ENCODE assay signal across 8 mouse cellular contexts in genomic region chr5:114639645-114639957, GRCm38 (mm10). TPM values are rescaled to one million over a fixed set of nuclear protein-coding genes. Genes with fewer than 3 reads are reported as not detected.
DNase-seq lines count a peak whose midpoint lies in the region; ATAC-seq lines count a peak whose summit lies in the region.

No protein-coding gene starts in this region.

- WGBS in heart, embryonic 15.5 days: 20% methylated on average over 7 of the region's 7 CpGs
- WGBS in embryonic facial prominence, embryonic 12.5 days: 16% methylated on average over 7 of the region's 7 CpGs
- WGBS in hindbrain, embryonic 14.5 days: 35% methylated on average over 7 of the region's 7 CpGs
- WGBS in midbrain, embryonic 14.5 days: 24% methylated on average over 7 of the region's 7 CpGs

- no peaks in the 10 kb centered on the region for H3K9me3 ChIP-seq in heart, embryonic 15.5 days (replicated peaks)
- no peaks in the 10 kb centered on the region for H3K9me3 ChIP-seq in embryonic facial prominence, embryonic 12.5 days
- no peaks in the 10 kb centered on the region for H3K9me3 ChIP-seq in hindbrain, embryonic 14.5 days (ENCODE audit: control insufficient read depth, low read length)
- no peaks in the 10 kb centered on the region for H3K9me3 ChIP-seq in midbrain, embryonic 14.5 days (ENCODE audit: control insufficient read depth, low read length)

- no peaks in the 10 kb centered on the region for H3K36me3 ChIP-seq in heart, embryonic 15.5 days
- H3K36me3 ChIP-seq in embryonic facial prominence, embryonic 12.5 days: no peaks in the 10 kb centered on the region
- no peaks in the 10 kb centered on the region for H3K36me3 ChIP-seq in hindbrain, embryonic 14.5 days (replicated peaks; ENCODE audit: control insufficient read depth, insufficient read depth)
- no peaks in the 10 kb centered on the region for H3K36me3 ChIP-seq in midbrain, embryonic 14.5 days (ENCODE audit: control insufficient read depth, insufficient read depth, low read length)

- no peak overlapping the region for H3K9ac ChIP-seq in heart, embryonic 15.5 days
- H3K9ac ChIP-seq in embryonic facial prominence, embryonic 12.5 days: no peak overlapping the region
- no peak overlapping the region for H3K9ac ChIP-seq in hindbrain, embryonic 14.5 days
- no peak overlapping the region; the same call in 1 of the 2 replicates for H3K9ac ChIP-seq in midbrain, embryonic 14.5 days (replicated peaks; ENCODE audit: low read length)

- peaks cover 58% of the 10 kb centered on the region for H3K27me3 ChIP-seq in heart, embryonic 15.5 days
- peaks cover 18% of the 10 kb centered on the region for H3K27me3 ChIP-seq in embryonic facial prominence, embryonic 12.5 days
- no peaks in the 10 kb centered on the region for H3K27me3 ChIP-seq in hindbrain, embryonic 14.5 days (ENCODE audit: control insufficient read depth, insufficient read depth, low read length)
- 0 out of 2 replicates have a peak, but pooled peaks cover 5% of the 10 kb centered on the region for H3K27me3 ChIP-seq in midbrain, embryonic 14.5 days (ENCODE audit: control insufficient read depth, insufficient read depth, low read length)

- no peak for ATAC-seq in heart, embryonic 15.5 days (replicated peaks; ENCODE audit: insufficient number of reproducible peaks, insufficient read depth, low FRiP score, low read depth)
- no peak for ATAC-seq in embryonic facial prominence, embryonic 12.5 days (ENCODE audit: insufficient number of reproducible peaks, insufficient read depth, low FRiP score, low TSS enrichment)
- 0 out of 2 replicates have a peak, but pooled peaks have one; percentile 21 for ATAC-seq in hindbrain, embryonic 14.5 days (ENCODE audit: low FRiP score)
- ATAC-seq in midbrain, embryonic 14.5 days (ENCODE audit: low FRiP score, low TSS enrichment): peak; percentile 27; the same call in 1 of the 2 replicates

- no peak overlapping the region for H3K27ac ChIP-seq in heart, embryonic 15.5 days
- no peak overlapping the region for H3K27ac ChIP-seq in embryonic facial prominence, embryonic 12.5 days
- H3K27ac ChIP-seq in hindbrain, embryonic 14.5 days: no peak overlapping the region
- no peak overlapping the region for H3K27ac ChIP-seq in midbrain, embryonic 14.5 days (replicated peaks; ENCODE audit: low read depth, low read length)

- peak overlapping the region; percentile 43 for H3K4me2 ChIP-seq in heart, embryonic 15.5 days
- peak overlapping the region; percentile 33 for H3K4me2 ChIP-seq in embryonic facial prominence, embryonic 12.5 days (replicated peaks)
- peak overlapping the region; percentile 38 for H3K4me2 ChIP-seq in hindbrain, embryonic 14.5 days (replicated peaks)
- peak overlapping the region; percentile 44 for H3K4me2 ChIP-seq in midbrain, embryonic 14.5 days (ENCODE audit: low read length)

- no peak overlapping the region for H3K4me3 ChIP-seq in heart, embryonic 15.5 days
- H3K4me3 ChIP-seq in embryonic facial prominence, embryonic 12.5 days: no peak overlapping the region
- no peak overlapping the region for H3K4me3 ChIP-seq in hindbrain, embryonic 14.5 days (replicated peaks; ENCODE audit: low read length)
- H3K4me3 ChIP-seq in midbrain, embryonic 14.5 days (replicated peaks; ENCODE audit: low read depth, low read length): no peak overlapping the region

- DNase-seq in heart, adult 11 months: no peak
- no peak for DNase-seq in hindbrain, embryonic 14.5 days (ENCODE audit: low spot score)
- no peak for DNase-seq in midbrain, embryonic 14.5 days
- no peak for DNase-seq in testis, postnatal 14 days (ENCODE audit: low spot score)
- DNase-seq in thymus, adult 18-20 months: no peak
- no peak for DNase-seq in layer of hippocampus, postnatal 10 days (ENCODE audit: low spot score in 2 of 2)

- H3K4me1 ChIP-seq in heart, embryonic 15.5 days (replicated peaks): peaks cover 6% of the 10 kb centered on the region
- peaks cover 2% of the 10 kb centered on the region; the same call in 1 of the 2 replicates for H3K4me1 ChIP-seq in embryonic facial prominence, embryonic 12.5 days
- no peaks in the 10 kb centered on the region for H3K4me1 ChIP-seq in hindbrain, embryonic 14.5 days (replicated peaks; ENCODE audit: control insufficient read depth, insufficient read depth, low read length)
- H3K4me1 ChIP-seq in midbrain, embryonic 14.5 days (ENCODE audit: control insufficient read depth, insufficient read depth, low read length): 0 out of 2 replicates have a peak, but pooled peaks cover 5% of the 10 kb centered on the region

RNA-seq across cellular contexts. Expression of gene Trpv4, which starts 18.6 kb away (rescaled TPM):
- 1.00 and 2.4 TPM in 2 replicates for polyA plus RNA-seq in heart, embryonic 15.5 days (2015; fragmentation: Nextera tagmentation; extraction: Ambion mirVana)
- 3.2 and 3.5 TPM in 2 replicates for polyA plus RNA-seq in embryonic facial prominence, embryonic 12.5 days (2016; fragmentation: Nextera tagmentation; extraction: Ambion mirVana)
- 1.1 and 1.4 TPM in 2 replicates for polyA plus RNA-seq in hindbrain, embryonic 14.5 days (2014; fragmentation: Nextera tagmentation; extraction: Ambion mirVana)
- polyA plus RNA-seq in midbrain, embryonic 14.5 days (2014; fragmentation: Nextera tagmentation; extraction: Ambion mirVana): 0.46 and 0.86 TPM in 2 replicates
- total RNA-seq in layer of hippocampus, postnatal 10 days (2021): 1 to 10 TPM; 1.0 to 2.4 TPM

RNA-seq across cellular contexts. Expression of gene Gltp, which starts 51.2 kb away (rescaled TPM):
- polyA plus RNA-seq in heart, embryonic 15.5 days (2015; fragmentation: Nextera tagmentation; extraction: Ambion mirVana): 45.9 and 70.4 TPM in 2 replicates
- 63.0 and 64.5 TPM in 2 replicates for polyA plus RNA-seq in embryonic facial prominence, embryonic 12.5 days (2016; fragmentation: Nextera tagmentation; extraction: Ambion mirVana)
- polyA plus RNA-seq in hindbrain, embryonic 14.5 days (2014; fragmentation: Nextera tagmentation; extraction: Ambion mirVana): 33.7 and 38.9 TPM in 2 replicates
- polyA plus RNA-seq in midbrain, embryonic 14.5 days (2014; fragmentation: Nextera tagmentation; extraction: Ambion mirVana): 27.6 and 30.4 TPM in 2 replicates
- 10 to 100 TPM; 25.4 to 26.7 TPM for total RNA-seq in layer of hippocampus, postnatal 10 days (2021)

Comparison
In these comparisons a context has a peak if more than half of its experiments do, and no peak if none do; other contexts are left out.
1. ATAC-seq: peak in hindbrain, embryonic 14.5 days (single experiment) and midbrain, embryonic 14.5 days (single experiment); none in heart, embryonic 15.5 days (single experiment) and embryonic facial prominence, embryonic 12.5 days (single experiment).
2. Peak in every context shown above with its lines, with median percentiles within 50 percentile points of each other: H3K4me2 ChIP-seq.